Mouse (Mus musculus) brain, embryonic 18.5 days (tissue): Measurements from ENCODE around the gene Hist1h2an.
"Not testable (repeated sequence)": the region's sequence is repeated elsewhere in the genome, so short reads cannot be mapped to it uniquely, and the experiment has no call there.

Experiments used
- DNase-seq: peaks from one replicate; pipeline ENCODE4 v3.0.0-alpha.2; 2012; ENCODE audit warnings: low read depth, low spot score

Gene Hist1h2an

DNA sequence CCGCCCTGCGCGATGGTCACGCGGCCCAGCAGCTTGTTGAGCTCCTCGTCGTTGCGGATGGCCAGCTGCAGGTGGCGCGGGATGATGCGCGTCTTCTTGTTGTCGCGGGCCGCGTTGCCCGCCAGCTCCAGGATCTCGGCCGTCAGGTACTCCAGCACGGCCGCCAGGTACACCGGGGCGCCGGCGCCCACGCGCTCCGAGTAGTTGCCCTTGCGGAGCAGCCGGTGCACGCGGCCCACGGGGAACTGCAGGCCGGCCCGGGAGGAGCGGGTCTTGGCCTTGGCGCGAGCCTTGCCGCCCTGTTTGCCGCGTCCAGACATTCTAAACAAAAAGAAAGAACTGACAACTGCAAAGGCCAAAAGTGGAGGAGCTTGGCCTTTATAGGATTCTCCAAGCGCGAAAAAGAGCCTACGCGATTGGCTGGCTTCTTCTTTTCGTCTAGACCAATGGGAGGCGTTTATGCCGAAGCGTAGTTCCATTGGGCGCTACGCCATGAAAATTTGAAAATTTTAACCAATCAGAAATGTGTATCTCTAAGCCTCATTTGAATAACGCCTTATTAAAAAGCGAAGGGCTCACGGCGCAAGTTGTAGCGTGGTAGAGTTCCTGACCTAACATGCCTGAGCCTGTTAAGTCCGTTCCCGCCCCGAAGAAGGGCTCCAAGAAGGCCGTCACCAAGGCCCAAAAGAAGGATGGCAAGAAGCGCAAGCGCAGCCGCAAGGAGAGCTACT, at the start of gene Hist1h2an, which contains the start of gene Hist1h2bp:
TSS of gene Hist1h2an (minus strand) at position 320 of the 731 bp plus-strand sequence.
TSS of gene Hist1h2bp (plus strand) at position 563 of the 731 bp plus-strand sequence.
- DNase-seq: peak; percentile 95

- not testable (repeated sequence) for DNase-seq
Measured at GRCm38 (mm10) chr13:21833461-21833860, 46.4 kb upstream of the Hist1h2an start, which contains the start of the genes Hist1h2ap and Hist1h2br. Hist1h2ap (minus strand) TSS chr13:21833507. Hist1h2br (plus strand) TSS chr13:21833743.

DNA sequence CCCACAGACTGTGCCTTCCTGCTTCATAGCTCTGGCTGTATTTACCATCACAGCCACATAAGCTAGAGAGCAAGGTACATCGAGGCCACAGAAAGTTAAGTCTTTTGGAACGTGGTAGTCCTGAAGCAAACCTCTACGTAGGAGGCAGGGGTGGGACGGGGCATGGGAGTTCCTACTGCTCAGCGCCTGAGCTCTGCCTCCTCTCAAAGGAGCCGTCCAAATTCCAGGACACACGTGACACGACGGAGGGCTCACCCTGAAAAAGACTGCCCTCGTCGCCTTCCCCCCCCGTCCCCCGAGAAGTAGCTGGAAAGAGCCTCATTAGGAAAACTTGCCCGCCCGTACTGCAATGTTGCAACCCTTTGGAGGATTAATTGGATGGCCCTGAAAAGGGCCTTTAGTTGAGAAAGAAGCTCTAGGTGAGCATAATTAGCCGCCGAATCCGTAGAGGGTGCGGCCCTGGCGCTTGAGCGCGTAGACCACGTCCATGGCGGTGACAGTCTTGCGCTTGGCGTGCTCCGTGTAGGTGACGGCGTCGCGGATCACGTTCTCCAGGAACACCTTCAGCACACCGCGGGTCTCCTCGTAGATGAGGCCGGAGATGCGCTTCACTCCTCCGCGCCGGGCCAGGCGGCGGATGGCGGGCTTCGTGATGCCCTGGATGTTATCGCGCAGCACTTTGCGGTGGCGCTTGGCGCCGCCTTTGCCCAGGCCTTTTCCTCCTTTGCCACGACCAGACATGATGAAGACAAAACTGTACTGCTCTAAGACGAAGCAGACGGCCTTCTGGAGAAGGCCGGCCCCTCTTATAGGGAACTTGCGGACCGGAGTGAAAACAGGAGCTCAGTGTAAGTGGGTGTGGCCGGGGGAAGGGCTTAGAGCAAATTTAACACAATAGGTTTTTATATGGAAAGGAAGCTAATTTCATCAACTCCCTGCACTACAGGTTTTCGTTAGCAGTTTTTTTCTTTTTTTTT, 44.7 kb upstream of the Hist1h2an start, which contains the start of gene Hist1h4n:
TSS of gene Hist1h4n (minus strand) at position 779 of the 977 bp plus-strand sequence.
- not testable (repeated sequence) for DNase-seq

- DNase-seq: no peak
Measured at GRCm38 (mm10) chr13:21830344-21830743, 43.3 kb upstream of the Hist1h2an start.

- DNase-seq: no peak
Measured at GRCm38 (mm10) chr13:21828511-21828910, 41.5 kb upstream of the Hist1h2an start.

DNA sequence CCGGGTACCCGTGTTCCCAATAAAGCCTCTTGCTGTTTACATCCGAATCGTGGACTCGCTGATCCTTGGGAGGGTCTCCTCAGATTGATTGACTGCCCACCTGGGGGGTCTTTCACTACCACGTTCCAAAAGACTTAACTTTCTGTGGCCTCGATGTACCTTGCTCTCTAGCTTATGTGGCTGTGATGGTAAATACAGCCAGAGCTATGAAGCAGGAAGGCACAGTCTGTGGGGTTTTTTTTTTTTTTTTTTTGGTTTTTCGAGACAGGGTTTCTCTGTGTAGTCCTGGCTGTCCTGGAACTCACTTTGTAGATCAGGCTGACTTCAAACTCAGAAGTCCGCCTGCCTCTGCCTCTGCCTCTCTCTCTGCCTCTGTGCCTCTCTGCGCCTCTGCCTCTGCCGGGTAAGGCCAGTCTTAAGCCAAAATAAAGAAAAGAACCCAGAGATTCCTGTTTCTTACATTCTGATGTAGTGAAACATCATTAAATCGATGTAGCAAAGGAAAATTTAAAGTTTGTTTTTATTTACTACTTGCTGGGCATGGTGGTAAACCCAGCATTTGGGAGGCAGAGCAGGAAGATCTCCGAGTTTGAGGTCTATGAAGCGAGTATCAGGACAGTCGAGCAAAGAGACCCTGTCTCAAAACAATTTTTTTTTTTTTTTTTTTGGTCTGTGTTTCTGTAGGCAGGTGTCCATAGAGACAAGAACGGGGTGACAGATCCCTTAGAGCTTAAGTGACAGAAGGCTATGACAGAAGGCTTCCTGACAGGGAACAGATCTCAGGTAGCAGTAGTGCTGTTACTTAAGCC, 33.3 kb upstream of the Hist1h2an start:
- DNase-seq: not testable (repeated sequence)

GRCm38 (mm10) chr13:21812092-21812491, 25.1 kb upstream of the Hist1h2an start:
- DNase-seq: not testable (repeated sequence)

- DNase-seq: not testable (repeated sequence)
Measured at GRCm38 (mm10) chr13:21811539-21811938, 24.5 kb upstream of the Hist1h2an start, which contains the start of gene Hist1h4m. Hist1h4m (plus strand) TSS chr13:21811746.

DNA sequence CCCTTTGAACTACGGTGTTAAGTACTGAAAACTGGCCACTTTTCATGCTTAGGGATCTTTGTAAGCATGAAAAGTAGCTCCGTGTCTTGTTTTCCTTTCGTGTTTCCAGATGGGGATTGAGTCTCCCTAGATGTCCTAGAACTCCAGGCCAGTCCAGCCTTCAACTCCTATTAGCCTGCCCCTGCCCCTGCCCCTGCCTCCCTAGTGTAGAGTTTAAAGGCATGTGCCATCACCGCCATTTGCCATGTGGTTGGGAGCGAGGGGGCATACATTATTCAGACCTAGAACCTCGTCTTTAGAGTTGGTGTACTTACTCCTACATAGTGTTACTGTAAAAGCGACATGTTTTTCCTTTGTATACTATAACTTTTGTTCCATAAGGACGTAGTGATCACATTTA, 24.1 kb upstream of the Hist1h2an start:
- not testable (repeated sequence) for DNase-seq

DNA sequence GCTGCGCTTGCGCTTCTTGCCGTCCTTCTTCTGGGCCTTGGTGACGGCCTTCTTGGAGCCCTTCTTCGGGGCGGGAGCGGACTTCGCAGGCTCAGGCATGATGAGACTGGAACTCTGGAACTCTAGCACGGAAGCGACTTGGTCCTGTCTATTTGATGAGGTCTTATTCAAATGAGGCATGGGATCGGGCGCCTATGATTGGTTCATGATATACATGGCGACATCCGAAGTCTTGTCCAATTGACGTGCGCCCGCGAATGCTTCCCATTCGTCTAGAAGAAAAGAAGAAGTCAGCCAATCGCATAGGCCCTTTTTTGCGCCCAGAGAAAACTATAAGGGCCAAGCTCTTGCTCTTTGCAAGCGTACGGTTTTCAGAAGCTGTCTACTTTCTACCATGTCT, 23.1 kb upstream of the Hist1h2an start, which contains the start of the genes Hist1h2bq and Hist1h2ao:
TSS of gene Hist1h2bq (minus strand) at position 125 of the 400 bp plus-strand sequence.
TSS of gene Hist1h2ao (plus strand) at position 393 of the 400 bp plus-strand sequence.
- not testable (repeated sequence) for DNase-seq

- not testable (repeated sequence) for DNase-seq
Measured at GRCm38 (mm10) chr13:21803058-21803457, 16.0 kb upstream of the Hist1h2an start.

DNA sequence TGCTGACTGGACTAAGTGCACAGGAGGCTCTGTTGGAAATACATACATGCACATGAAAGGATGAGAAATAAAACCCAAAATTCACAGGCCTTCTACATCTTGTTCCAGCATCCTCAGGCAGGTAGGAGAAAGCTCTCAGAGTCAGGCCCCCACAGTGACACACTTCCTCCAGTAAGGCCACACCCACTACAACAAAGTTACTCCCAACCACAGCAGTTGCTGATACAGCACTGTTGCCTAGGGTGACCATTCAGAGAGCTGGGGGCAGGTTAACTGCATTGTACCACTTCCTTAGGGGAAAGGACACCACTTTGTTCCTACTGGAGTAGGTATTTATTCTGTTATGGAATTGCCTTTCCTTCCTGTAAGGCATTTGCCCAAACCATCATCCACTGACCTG, 10.1 kb upstream of the Hist1h2an start:
- DNase-seq: not testable (repeated sequence)

GRCm38 (mm10) chr13:21795584-21795983, 8.6 kb upstream of the Hist1h2an start:
- DNase-seq: no peak

- no peak for DNase-seq
Measured at GRCm38 (mm10) chr13:21790601-21791283, 3.7 kb upstream of the Hist1h2an start.

DNA sequence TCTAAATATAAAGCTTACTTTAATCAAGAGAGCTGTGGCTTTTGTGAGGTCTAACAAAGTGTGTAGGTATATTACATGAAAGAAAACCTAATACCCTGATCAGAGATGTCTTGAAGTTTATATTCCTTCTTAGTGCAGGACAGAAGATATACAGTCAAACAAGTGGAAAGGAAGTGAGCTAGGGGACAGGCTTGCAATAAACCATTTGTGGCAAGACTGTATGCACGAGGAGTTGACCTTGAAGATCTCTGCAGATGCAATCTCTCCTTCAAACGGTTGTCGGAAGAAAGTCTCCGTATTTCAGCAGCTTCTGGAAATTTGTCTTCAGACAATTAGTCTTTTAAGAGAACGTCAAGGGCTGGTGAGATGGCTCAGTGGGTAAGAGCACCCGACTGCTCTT, 2.9 kb upstream of the Hist1h2an start:
- DNase-seq: no peak

- no peak for DNase-seq
Measured at GRCm38 (mm10) chr13:21787760-21788593, 959 bp upstream of the Hist1h2an start.

DNA sequence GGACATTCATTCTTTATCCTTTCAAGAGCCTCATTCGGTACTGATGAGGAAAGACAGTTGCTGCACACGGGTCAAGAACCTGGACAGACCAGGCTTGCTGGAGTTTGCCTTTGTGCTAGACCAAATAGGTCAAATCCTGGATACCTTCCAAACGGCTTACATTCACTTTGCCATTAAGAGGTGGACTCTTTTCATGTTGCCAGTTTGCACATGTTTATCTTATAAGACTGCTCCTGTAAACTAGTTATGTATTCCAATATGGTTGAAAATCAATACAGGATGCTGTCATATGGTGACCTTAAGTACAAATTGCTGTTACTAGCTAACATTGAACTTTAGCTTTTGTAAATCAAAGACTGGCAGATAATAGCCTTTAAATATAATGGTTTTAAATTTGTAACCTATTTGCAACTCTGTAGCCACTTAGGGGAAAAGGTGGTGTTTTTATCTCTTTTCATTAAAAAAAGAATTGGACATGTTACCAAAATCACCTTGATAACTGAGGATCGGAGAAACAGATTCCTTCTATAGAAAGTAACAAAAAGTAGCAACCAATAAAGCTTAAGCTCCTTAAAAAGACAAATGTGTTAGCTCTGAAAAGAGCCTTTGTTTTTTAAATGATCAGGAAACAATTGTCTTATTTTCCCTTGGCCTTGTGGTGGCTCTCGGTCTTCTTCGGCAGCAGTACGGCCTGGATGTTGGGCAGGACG, 674 bp downstream of the Hist1h2an start:
- no peak for DNase-seq

- DNase-seq: no peak
Measured at GRCm38 (mm10) chr13:21784311-21784710, 2.7 kb downstream of the Hist1h2an start.

DNA sequence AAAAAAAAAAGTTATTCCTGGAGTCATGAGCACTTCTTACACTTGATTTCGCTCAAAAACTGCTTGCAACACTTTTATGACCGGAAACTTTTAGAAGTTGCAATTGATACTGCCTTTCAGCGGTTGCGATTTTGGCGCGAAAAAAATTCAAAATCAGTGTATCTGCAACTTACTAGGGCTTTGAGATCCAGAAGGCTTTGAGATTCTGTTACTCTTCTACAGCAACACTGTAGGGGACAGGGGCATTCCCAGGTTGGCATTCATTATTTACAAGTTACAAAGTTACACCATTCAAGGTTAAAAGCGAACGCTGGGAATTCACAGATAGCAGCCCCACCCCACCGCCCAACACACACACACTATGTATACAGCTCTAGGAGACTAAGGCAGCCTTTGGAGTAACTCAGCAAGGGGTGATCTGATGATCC, 3.3 kb downstream of the Hist1h2an start:
- DNase-seq: no peak
